Mouse (Mus musculus): ENCODE measurements around the gene Psors1c2.

Psors1c2 gene

DNA sequence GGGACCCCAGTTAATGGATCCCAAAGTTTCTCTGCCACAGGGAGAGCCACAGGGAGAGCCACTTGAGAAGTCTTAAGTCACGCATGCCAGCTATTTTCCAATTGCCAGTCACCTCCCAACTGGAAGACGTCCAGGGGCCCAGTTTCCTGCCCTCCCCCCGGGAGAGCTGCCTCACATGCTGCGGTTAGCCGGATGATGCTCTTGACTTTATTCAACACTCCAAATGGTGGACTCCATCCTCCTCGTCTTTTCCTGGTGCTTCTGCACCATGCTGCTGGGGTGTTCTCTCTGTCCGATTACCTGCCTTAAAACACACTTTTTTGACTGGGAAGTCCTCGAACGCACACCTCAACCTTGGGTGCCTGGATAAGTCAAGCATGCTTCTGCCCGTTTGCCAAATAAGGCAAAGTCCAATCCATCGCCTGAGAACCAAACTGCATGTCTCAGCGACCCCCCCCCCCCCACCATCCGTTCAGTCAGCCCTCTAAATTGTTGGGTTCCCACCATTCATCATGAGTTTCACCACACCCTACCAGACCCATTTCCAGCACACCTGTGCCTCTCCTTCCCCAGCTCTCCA lies 23.3 kb downstream of the Psors1c2 start:
- no peak for DNase-seq (ENCODE audit: low spot score in 2 of 2)

DNA sequence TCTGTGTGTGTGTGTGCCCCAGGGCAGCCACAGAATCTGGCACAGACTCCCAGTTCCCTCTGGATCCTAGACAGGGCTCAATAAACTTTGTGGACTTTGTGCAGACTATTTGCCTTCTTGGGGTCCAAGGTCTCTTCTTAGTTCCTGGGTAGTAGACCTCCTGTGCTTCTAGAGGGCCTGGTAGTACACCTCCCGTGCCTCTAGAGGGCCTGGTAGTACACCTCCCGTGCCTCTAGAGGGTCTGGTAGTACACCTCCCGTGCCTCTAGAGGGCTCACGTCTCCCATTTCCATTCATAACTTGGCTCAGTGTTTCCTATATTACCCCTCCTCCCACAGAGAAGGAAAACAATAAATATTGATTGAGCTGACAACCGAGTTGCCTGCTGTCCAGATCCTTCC lies 23.8 kb downstream of the Psors1c2 start:
- DNase-seq (ENCODE audit: low spot score in 2 of 2): peak; percentile 43 to 63

DNA sequence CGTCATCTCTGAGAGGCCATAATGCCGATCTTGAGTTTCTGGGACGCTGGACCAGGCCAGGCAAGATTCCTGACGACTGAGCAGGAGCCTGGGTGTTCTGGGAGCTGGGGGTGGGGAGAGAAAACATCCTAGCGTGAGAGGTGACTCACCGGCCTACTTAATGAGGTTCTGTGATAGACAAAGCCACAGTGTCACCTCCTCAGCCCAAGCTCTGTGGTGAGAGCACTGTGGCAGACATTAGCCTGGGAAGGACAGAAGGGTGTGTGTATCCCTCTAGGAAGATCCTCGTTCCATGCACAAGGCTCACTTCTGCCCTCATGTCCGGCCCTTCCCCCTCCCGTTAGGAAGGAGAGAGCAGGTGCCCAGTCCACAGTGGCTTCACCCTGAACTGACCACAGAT lies 24.4 kb downstream of the Psors1c2 start:
- DNase-seq (ENCODE audit: low spot score in 2 of 2): no peak

DNA sequence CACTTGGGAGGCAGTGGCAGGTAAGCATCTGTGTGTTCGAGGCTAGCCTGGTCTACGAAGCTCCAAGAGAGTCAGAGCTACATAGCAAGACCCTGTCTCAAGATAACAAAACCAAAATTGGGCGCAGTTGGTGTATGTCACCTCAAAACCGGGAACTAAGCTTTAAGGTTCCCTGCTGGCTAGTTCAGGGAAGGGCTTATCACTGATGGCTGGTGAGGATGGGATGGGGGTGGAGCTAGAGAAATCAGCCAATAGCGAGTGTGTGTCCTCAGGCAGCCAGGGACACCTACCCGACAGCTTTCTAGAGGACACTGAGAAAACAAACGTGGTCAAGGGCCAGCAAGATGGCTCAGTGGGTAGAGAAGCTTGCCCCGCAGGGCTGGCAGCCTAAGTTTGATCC lies 25.2 kb downstream of the Psors1c2 start:
- DNase-seq (ENCODE audit: low spot score in 2 of 2): no peak

DNA sequence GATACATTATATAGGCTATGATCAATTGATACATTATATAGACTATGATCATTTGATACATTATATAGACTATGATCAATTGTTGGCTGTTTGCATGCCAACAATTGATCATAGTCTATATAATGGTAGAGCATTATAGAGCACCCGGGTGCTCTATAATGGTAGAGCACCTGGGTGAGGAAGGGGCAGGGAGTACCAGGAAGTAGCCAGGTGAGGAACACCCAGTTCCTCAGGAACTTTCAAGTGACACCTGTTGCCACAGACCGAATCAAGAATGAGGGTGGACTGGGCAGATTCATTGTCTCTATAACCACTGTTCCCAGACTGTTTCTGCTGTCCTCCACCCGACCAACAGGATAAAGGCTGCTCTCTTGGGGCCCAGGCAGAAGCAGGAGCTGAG lies 34.1 kb downstream of the Psors1c2 start, which contains the start of gene 2300002M23Rik:
2300002M23Rik (plus strand) TSS at position 301 of the 400 bp plus-strand sequence.
- no peak for DNase-seq (ENCODE audit: low spot score in 2 of 2)

DNA sequence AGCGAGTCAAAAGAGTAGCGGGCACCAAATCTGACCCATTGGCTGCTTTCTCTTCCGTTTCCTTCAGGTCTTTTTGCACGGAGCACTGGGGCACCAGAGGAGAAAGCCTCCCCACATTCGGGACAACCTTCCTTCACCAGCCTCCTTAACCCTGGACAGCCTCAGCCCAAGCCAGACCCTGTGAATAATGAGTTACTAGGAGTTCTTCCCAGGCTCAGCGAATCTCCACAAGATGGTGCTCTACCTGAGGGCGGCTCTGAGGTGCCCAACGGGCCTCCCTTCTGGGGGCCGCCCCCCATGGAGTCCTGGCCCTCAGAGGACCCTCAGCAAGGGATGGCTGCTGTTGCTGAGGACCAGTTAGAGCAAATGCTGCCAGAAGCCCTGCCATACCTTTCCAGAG lies 34.8 kb downstream of the Psors1c2 start:
- no peak for DNase-seq (ENCODE audit: low spot score in 2 of 2)

DNA sequence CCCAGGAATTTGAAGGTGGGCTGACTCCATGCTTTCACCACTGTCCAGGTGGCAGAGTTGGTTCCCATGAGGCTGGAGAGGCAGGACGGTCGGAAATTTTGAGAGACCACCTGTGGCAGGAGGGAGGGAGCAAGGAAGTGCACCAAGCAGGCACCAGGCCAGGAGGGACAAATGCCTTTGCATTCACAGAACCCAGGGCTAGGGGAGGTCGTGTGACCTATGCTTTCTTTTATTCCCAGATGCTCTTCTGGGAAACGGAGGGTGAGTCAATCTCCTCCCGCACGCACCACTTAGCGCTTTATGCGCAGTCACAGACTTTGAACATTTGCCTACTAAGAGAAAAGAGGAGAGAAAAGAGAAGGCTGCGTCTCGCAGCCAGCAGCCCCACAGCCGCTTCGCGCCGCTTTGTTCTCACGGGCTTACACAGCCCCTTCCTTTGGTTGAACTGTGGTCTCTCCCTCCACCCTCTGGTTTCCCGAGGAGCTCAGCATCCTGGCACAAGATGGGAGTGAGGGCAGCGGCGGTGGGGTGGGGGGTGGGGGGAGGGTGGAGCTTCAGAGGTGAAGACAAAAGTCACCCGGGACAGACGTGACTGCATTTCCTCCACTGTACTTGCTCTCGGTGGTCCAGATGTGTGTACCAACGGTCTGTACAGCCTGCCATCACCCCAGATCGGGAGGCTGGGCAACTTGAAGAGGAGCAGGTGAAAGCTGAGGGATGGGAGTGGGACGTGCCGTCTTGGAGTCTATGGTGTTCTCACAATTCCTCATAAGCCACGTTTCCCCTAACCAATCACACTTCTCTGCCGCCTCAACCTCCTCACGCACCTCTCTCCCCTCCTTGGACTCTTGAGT lies 36.3 kb downstream of the Psors1c2 start:
- DNase-seq (ENCODE audit: low spot score in 2 of 2): peak in 1 of 2 experiments; percentile 20

DNA sequence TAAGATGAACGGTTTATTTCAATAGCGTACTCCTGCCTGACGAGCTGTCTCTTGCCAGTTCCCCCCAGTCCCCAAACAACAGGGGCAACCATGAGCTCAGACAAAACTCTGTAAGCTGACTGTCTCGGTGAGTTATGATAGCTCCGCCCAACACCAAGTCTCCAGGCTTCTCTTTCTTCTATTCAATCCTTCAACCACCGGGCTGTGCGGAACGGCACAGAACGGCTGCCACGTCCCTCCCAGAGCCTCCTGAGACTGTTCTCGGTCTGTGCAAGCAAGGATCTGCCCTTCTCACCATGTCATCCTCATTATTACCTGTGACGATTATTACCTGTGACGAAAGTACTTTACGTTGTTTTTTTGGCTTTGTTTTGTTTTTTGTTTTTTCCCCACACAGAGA lies 37.8 kb downstream of the Psors1c2 start:
- DNase-seq (ENCODE audit: low spot score in 2 of 2): no peak

DNA sequence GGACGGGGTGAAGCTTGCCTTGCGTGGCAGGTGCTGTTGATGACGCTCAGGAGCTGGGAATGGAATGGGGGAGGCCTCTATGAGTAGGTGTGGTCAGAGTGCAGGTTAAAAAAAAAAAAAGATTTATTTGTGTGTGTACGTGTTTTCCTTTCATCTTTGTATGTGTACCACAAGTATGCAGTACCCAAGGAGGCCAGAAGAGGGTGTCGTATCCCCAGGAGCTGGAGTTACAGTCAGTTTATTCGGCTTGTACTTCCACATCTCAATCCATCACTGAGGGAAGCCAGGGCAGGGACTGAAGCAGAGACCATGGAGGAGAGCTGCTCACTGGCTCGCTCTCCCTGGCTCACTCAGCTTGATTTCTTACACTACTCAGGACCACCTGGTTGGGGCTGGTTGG lies 38.5 kb downstream of the Psors1c2 start:
- DNase-seq (ENCODE audit: low spot score in 2 of 2): no peak

DNA sequence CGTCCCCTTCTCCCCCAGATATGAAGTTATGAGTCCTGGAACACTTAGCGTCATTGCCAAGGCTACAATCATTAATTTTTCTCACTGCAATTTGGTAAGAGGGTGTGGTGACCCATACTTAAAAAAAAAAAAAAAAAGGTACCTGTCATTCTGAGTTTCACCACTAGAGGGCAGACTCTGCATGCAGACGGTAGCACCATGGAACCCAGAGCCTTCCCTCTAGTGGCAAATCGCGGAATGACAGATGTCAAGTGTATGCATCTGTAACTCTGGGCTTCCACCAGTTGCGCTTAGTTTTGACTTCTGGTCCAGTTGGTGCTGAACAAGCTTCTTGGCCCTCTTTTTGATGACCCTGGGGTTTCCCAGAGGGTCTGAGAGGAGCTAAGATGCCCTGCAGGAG lies 45.2 kb downstream of the Psors1c2 start:
- DNase-seq (ENCODE audit: low spot score in 2 of 2): peak; percentile 55 to 90

DNA sequence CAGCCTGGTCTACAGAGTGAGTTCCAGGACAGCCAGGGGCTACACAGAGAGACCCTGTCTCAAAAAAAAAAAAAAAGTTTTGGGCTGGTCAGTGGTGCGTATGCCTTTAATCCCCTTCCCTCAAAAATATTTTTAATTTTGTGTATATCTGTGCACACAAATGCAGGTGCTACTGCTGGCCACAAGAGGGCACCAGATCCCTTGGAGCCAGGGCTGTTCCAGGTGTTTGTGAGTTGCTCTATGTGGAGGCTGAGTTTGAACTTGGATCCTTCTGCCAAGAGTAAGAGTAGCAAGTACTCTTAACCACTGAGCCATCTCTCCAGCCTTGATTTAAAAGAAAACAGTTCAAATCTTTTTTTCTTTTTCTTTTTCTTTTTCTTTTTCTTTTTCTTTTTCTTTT lies 49.9 kb downstream of the Psors1c2 start:
- peak in 1 of 2 experiments; percentile 40 for DNase-seq (ENCODE audit: low spot score in 2 of 2)
